Mouse (Mus musculus) midbrain, embryonic 12.5 days (tissue): ENCODE results near the gene Arhgef28. TPM values are rescaled to one million over a fixed set of nuclear protein-coding genes. Genes with fewer than 3 reads are reported as not detected.

Experiments used
- ATAC-seq: fragments of 200-750 bp; cut with Nextera tagmentation; 2 replicates; pipeline ENCODE4 v1.8.0; 2017; ENCODE audit warnings: low read depth, moderate TSS enrichment, moderate library complexity; ENCODE audit not compliant: low FRiP score
- H3K27ac ChIP-seq: fragments of 300-500 bp; sonication (generic); replicated peaks from 2 replicates; pipeline ENCODE4 v1.5.1; 2016; ENCODE audit warnings: mild to moderate bottlenecking
- H3K27me3 ChIP-seq: fragments of 300-500 bp; sonication (generic); 2 replicates; pipeline ENCODE4 v1.6.1; 2016; ENCODE audit warnings: mild to moderate bottlenecking
- H3K36me3 ChIP-seq: fragments of 300-500 bp; sonication (generic); 2 replicates; pipeline ENCODE4 v1.6.1; 2016
- H3K4me1 ChIP-seq: fragments of 300-500 bp; sonication (generic); 2 replicates; pipeline ENCODE4 v1.6.1; 2016
- H3K4me2 ChIP-seq: fragments of 300-500 bp; sonication (generic); replicated peaks from 2 replicates; pipeline ENCODE4 v1.6.1; 2016; ENCODE audit warnings: mild to moderate bottlenecking, moderate library complexity
- H3K4me3 ChIP-seq: fragments of 300-500 bp; sonication (generic); 2 replicates; pipeline ENCODE4 v1.5.1; 2016; ENCODE audit warnings: mild to moderate bottlenecking
- H3K9ac ChIP-seq: fragments of 300-500 bp; sonication (generic); replicated peaks from 2 replicates; pipeline ENCODE4 v1.6.1; 2016; ENCODE audit warnings: mild to moderate bottlenecking, moderate library complexity
- H3K9me3 ChIP-seq: fragments of 300-500 bp; sonication (generic); 2 replicates; pipeline ENCODE4 v1.6.1; 2016; ENCODE audit warnings: mild to moderate bottlenecking
- WGBS: fragments of 180-500 bp; shearing (Covaris S2); methylation state at CpG from one replicate; pipeline ENCODE4 v1.1.7; 2016; 5-methylcytosine and 5-hydroxymethylcytosine counted together
- polyA plus RNA-seq: library from polyadenylated mRNA; unstranded; fragments of >200 nt; fragmentation: Nextera tagmentation; extraction: Ambion mirVana; gene quantifications from 2 replicates; pipeline ENCODE4 v1.2.1, GENCODE M21; 2016

Gene Arhgef28
- polyA plus RNA-seq, 1 experiment from 2014 or later = 9.8 TPM

DNA sequence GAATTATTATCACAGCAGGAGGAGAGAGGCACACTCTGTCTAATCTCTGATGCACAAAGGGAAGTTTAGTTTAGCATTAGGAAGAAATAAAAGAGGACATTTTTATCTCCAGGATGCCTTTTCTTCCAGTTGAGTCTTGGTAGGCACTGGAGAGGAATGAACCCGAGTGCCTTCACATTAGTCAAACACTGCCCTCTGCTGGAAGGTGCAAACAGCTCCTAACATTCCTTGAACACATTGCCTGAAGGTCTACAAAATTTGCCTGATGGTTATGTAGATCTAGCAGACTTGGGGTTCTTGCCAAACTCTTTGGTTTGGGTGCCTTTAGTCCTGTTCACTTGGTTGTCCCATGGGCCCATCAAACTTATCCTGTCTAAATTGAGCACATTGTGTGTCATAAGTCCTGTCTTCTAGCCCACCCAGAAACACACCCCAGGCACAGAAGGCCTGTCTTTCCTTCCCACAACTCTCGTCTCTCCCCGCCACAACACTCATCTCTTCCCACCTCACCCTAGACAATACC, 165.6 kb downstream of the Arhgef28 start:
- H3K9me3 ChIP-seq = no peaks in the 10 kb centered on the region
- H3K9ac ChIP-seq = no peak overlapping the region
- H3K36me3 ChIP-seq = no peaks in the 10 kb centered on the region
- no peaks in the 10 kb centered on the region for H3K27me3 ChIP-seq
- 53% methylated on average over 3 of the region's 3 CpGs for WGBS
- no peak overlapping the region for H3K4me2 ChIP-seq
- H3K27ac ChIP-seq = no peak overlapping the region
- H3K4me1 ChIP-seq = 0 out of 2 replicates have a peak, but pooled peaks cover 5% of the 10 kb centered on the region
- no peak for ATAC-seq
- H3K4me3 ChIP-seq = no peak overlapping the region

GRCm38 (mm10) chr13:98038731-98039130, 167.5 kb downstream of the Arhgef28 start:
- H3K4me3 ChIP-seq = no peak overlapping the region
- 81% methylated on average over 3 of the region's 3 CpGs for WGBS
- H3K9ac ChIP-seq = no peak overlapping the region
- no peaks in the 10 kb centered on the region for H3K36me3 ChIP-seq
- no peaks in the 10 kb centered on the region for H3K9me3 ChIP-seq
- H3K27me3 ChIP-seq = 0 out of 2 replicates have a peak, but pooled peaks cover under 1% of the 10 kb centered on the region
- ATAC-seq = no peak
- no peak overlapping the region for H3K4me2 ChIP-seq
- H3K27ac ChIP-seq = no peak overlapping the region
- H3K4me1 ChIP-seq = 0 out of 2 replicates have a peak, but pooled peaks cover 5% of the 10 kb centered on the region

DNA sequence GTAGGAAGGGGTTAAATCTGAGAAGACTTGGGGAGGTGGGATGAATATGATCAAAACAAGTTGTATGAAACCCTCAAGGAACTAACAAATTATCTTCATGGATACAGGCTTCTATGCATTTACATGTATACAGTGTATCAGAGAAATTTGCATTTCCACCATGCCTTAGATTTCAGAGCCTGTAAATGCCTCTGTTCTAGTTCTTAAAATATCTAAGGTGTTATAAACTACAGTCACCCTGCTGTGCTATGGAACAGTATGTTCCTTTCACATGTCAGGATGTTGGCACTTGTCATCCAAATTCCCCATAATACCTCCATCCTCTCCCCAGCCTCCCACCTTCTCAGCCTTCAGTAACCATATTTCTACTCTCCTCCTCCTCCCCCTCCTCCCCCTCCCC, 168.5 kb downstream of the Arhgef28 start:
- H3K9me3 ChIP-seq = no peaks in the 10 kb centered on the region
- no peak overlapping the region for H3K4me2 ChIP-seq
- no peak overlapping the region for H3K4me3 ChIP-seq
- 0 out of 2 replicates have a peak, but pooled peaks cover 5% of the 10 kb centered on the region for H3K4me1 ChIP-seq
- no peaks in the 10 kb centered on the region for H3K36me3 ChIP-seq
- H3K27ac ChIP-seq = no peak overlapping the region
- ATAC-seq = no peak
- 0 out of 2 replicates have a peak, but pooled peaks cover 4% of the 10 kb centered on the region for H3K27me3 ChIP-seq
- no peak overlapping the region for H3K9ac ChIP-seq

GRCm38 (mm10) chr13:98031642-98031960, 174.6 kb downstream of the Arhgef28 start:
- H3K4me1 ChIP-seq = peaks cover 16% of the 10 kb centered on the region
- H3K4me2 ChIP-seq = peak overlapping the region; percentile 45
- H3K27me3 ChIP-seq = 0 out of 2 replicates have a peak, but pooled peaks cover 4% of the 10 kb centered on the region
- 0 out of 2 replicates have a peak overlapping the region, but pooled peaks have one; percentile 28 for H3K9ac ChIP-seq
- H3K27ac ChIP-seq = no peak overlapping the region
- no peaks in the 10 kb centered on the region for H3K9me3 ChIP-seq
- ATAC-seq = peak; percentile 27; the same call in 1 of the 2 replicates
- WGBS = 25% methylated on average over 5 of the region's 5 CpGs
- peak overlapping the region; percentile 20; the same call in 1 of the 2 replicates for H3K4me3 ChIP-seq
- no peaks in the 10 kb centered on the region for H3K36me3 ChIP-seq

GRCm38 (mm10) chr13:98030959-98031641, 175.1 kb downstream of the Arhgef28 start:
- Histone ChIP-seq H3K4me3 (peak overlapping the region; percentile 20; the same call in 1 of the 2 replicates), H3K9me3 (no peaks in the 10 kb centered on the region), H3K27me3 (0 out of 2 replicates have a peak, but pooled peaks cover 4% of the 10 kb centered on the region), H3K4me1 (peaks cover 15% of the 10 kb centered on the region), H3K36me3 (no peaks in the 10 kb centered on the region), H3K9ac (0 out of 2 replicates have a peak overlapping the region, but pooled peaks have one; percentile 28), H3K27ac (no peak overlapping the region), H3K4me2 (peak overlapping the region; percentile 45)
- ATAC-seq = peak; percentile 62
- WGBS = 14% methylated on average over 16 of the region's 16 CpGs

- no peaks in the 10 kb centered on the region for H3K9me3 ChIP-seq
- no peak overlapping the region for H3K27ac ChIP-seq
- 26% methylated on average over 5 of the region's 5 CpGs for WGBS
- no peak overlapping the region for H3K4me2 ChIP-seq
- no peak overlapping the region for H3K4me3 ChIP-seq
- no peak for ATAC-seq
- no peak overlapping the region for H3K9ac ChIP-seq
- 0 out of 2 replicates have a peak, but pooled peaks cover 4% of the 10 kb centered on the region for H3K27me3 ChIP-seq
- H3K4me1 ChIP-seq = peaks cover 12% of the 10 kb centered on the region
- H3K36me3 ChIP-seq = no peaks in the 10 kb centered on the region
These were observed 176.2 kb downstream of the Arhgef28 start for GRCm38 (mm10) chr13:98030041-98030440.

- ATAC-seq = no peak
- 0 out of 2 replicates have a peak, but pooled peaks cover 4% of the 10 kb centered on the region for H3K27me3 ChIP-seq
- peaks cover 12% of the 10 kb centered on the region for H3K4me1 ChIP-seq
- 38% methylated on average over 6 of the region's 6 CpGs for WGBS
- H3K9ac ChIP-seq = no peak overlapping the region
- no peak overlapping the region for H3K27ac ChIP-seq
- no peak overlapping the region for H3K4me2 ChIP-seq
- no peak overlapping the region for H3K4me3 ChIP-seq
- H3K9me3 ChIP-seq = no peaks in the 10 kb centered on the region
- H3K36me3 ChIP-seq = no peaks in the 10 kb centered on the region
These were observed 177.5 kb downstream of the Arhgef28 start for GRCm38 (mm10) chr13:98028711-98029250.

GRCm38 (mm10) chr13:98027641-98028204, 178.5 kb downstream of the Arhgef28 start:
- Histone ChIP-seq H3K36me3 (no peaks in the 10 kb centered on the region), H3K9ac (no peak overlapping the region), H3K27ac (no peak overlapping the region), H3K4me3 (no peak overlapping the region), H3K27me3 (no peaks in the 10 kb centered on the region), H3K4me1 (peaks cover 12% of the 10 kb centered on the region), H3K4me2 (no peak overlapping the region), H3K9me3 (no peaks in the 10 kb centered on the region)
- WGBS = 84% methylated on average over 12 of the region's 12 CpGs
- ATAC-seq = no peak

DNA sequence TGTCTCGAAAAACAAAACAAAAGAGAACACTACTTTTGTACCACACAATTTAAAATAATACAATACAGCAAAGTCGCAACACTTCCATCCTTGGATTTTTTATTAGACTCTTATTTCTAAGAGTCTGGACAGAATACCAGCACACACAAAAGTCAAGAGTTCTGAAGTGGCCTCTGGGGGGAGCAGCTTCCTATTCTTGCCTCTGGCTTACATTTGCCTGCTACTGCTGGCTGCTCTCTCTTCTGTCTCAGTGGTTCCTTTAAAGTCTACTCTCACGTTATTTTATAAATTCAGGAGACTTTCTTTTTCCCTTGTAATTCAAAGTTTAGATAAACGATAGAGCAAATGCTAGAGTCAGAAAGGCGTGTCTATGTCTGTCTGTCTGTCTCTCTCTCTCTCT, 179.1 kb downstream of the Arhgef28 start:
- 82% methylated on average over 5 of the region's 5 CpGs for WGBS
- Histone ChIP-seq H3K4me1 (peaks cover 12% of the 10 kb centered on the region), H3K36me3 (no peaks in the 10 kb centered on the region), H3K4me3 (no peak overlapping the region), H3K4me2 (no peak overlapping the region), H3K9ac (no peak overlapping the region), H3K27ac (no peak overlapping the region), H3K9me3 (no peaks in the 10 kb centered on the region), H3K27me3 (no peaks in the 10 kb centered on the region)
- no peak for ATAC-seq

GRCm38 (mm10) chr13:98025706-98026504, 180.3 kb downstream of the Arhgef28 start:
- Histone ChIP-seq H3K9ac (no peak overlapping the region), H3K4me1 (peaks cover 12% of the 10 kb centered on the region), H3K36me3 (no peaks in the 10 kb centered on the region), H3K27ac (no peak overlapping the region), H3K9me3 (no peaks in the 10 kb centered on the region), H3K4me2 (no peak overlapping the region), H3K4me3 (no peak overlapping the region), H3K27me3 (no peaks in the 10 kb centered on the region)
- no peak for ATAC-seq
- 77% methylated on average over 26 of the region's 26 CpGs for WGBS

- no peak for ATAC-seq
- Histone ChIP-seq H3K4me2 (no peak overlapping the region), H3K27me3 (no peaks in the 10 kb centered on the region), H3K36me3 (no peaks in the 10 kb centered on the region), H3K9me3 (no peaks in the 10 kb centered on the region), H3K9ac (no peak overlapping the region), H3K27ac (no peak overlapping the region), H3K4me1 (peaks cover 9% of the 10 kb centered on the region), H3K4me3 (no peak overlapping the region)
- WGBS = 84% methylated on average over 7 of the region's 7 CpGs
These were observed 181.1 kb downstream of the Arhgef28 start for GRCm38 (mm10) chr13:98025162-98025561.
